Mouse (Mus musculus) kidney, embryonic 16.5 days (tissue): Measurements from ENCODE around the gene Secisbp2. TPM values are rescaled to one million over a fixed set of nuclear protein-coding genes. Genes with fewer than 3 reads are reported as not detected.

Experiments used
- ATAC-seq: fragments of 200-750 bp; cut with Nextera tagmentation; 2 replicates; pipeline ENCODE4 v1.8.0; 2017; ENCODE audit warnings: moderate TSS enrichment; ENCODE audit not compliant: low FRiP score, low TSS enrichment
- H3K27ac ChIP-seq: fragments of 300-500 bp; sonication (generic); 2 replicates; pipeline ENCODE4 v1.5.1; 2014; ENCODE audit warnings: low read length
- H3K27me3 ChIP-seq: fragments of 300-500 bp; sonication (generic); 2 replicates; pipeline ENCODE4 v1.6.1; 2014; ENCODE audit warnings: low read length, control low read depth, mixed read lengths; ENCODE audit not compliant: insufficient read depth
- H3K36me3 ChIP-seq: fragments of 300-500 bp; sonication (generic); 2 replicates; pipeline ENCODE4 v1.6.1; 2014; ENCODE audit warnings: low read length, control low read depth, mixed read lengths; ENCODE audit not compliant: insufficient read depth
- H3K4me1 ChIP-seq: fragments of 300-500 bp; sonication (generic); 2 replicates; pipeline ENCODE4 v1.6.1; 2014; ENCODE audit warnings: low read length, control low read depth, mixed read lengths; ENCODE audit not compliant: insufficient read depth
- H3K4me2 ChIP-seq: fragments of 300-500 bp; sonication (generic); replicated peaks from 2 replicates; pipeline ENCODE4 v1.6.1; 2014; ENCODE audit warnings: low read depth, low read length
- H3K4me3 ChIP-seq: fragments of 300-500 bp; sonication (generic); 2 replicates; pipeline ENCODE4 v1.5.1; 2014; ENCODE audit warnings: mild to moderate bottlenecking, low read length
- H3K9ac ChIP-seq: fragments of 300-500 bp; sonication (generic); replicated peaks from 2 replicates; pipeline ENCODE4 v1.6.1; 2014; ENCODE audit warnings: low read length
- H3K9me3 ChIP-seq: fragments of 300-500 bp; sonication (generic); 2 replicates; pipeline ENCODE4 v1.6.1; 2016; ENCODE audit warnings: low read length, control low read depth
- WGBS: fragments of 180-500 bp; shearing (Covaris S2); extraction: QIAGEN DNeasy Blood & Tissue Kit; methylation state at CpG from one replicate; pipeline ENCODE4 v1.1.7; 2014; 5-methylcytosine and 5-hydroxymethylcytosine counted together
- polyA plus RNA-seq: library from polyadenylated mRNA; unstranded; fragments of >200 nt; fragmentation: Nextera tagmentation; extraction: Ambion mirVana; gene quantifications from 2 replicates; pipeline ENCODE4 v1.2.1, GENCODE M21; 2015

Gene Secisbp2
- polyA plus RNA-seq, 1 experiment from 2014 or later: 32.9 TPM

DNA sequence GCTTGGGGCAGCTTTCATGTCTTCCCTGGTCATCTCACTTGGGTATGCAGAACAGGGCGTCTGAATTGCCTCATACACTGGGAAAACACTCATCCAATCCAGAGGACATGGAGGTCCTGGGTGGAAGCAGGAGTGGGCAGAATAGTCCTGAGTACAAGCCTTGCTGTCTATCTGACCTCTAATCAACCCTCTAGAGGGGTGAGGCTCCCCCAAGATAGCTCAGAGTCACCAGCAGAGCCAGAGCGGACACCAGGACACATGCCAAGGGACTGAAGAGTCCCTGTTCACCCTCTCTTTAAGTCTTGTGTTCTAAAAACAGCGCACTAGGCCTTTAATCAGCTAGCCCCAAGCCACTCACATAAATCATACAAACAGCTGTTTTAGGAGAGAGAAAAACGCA, 46.4 kb downstream of the Secisbp2 start:
- Histone ChIP-seq H3K36me3 (peaks cover 11% of the 10 kb centered on the region; the same call in 1 of the 2 replicates), H3K9me3 (no peaks in the 10 kb centered on the region), H3K27ac (no peak overlapping the region), H3K4me2 (no peak overlapping the region), H3K9ac (no peak overlapping the region), H3K4me1 (no peaks in the 10 kb centered on the region), H3K27me3 (no peaks in the 10 kb centered on the region), H3K4me3 (no peak overlapping the region)
- WGBS: 55% methylated on average over 4 of the region's 4 CpGs
- ATAC-seq: no peak

DNA sequence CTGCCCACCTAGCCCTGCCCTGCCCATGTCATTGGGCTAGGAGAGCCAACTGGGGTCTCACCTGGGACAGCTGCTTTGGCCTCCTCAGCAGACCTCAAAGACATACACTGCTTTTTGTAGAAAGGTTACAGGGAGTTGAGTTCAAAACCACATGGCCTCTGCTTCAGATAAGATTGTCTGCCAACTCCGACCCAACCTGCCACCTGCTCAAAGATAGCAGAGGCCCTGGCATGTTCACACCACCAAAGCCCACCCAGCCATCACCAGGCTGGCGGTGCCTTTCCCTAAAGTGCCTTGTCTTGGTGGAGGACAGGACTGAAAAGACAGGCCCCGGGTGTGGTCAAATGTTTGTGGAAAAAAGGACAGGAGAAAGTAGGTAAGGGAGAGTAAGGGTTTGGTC, 46.8 kb downstream of the Secisbp2 start:
- WGBS: 86% methylated on average over 3 of the region's 3 CpGs
- H3K4me2 ChIP-seq: no peak overlapping the region
- H3K27me3 ChIP-seq: no peaks in the 10 kb centered on the region
- no peak overlapping the region for H3K9ac ChIP-seq
- no peak overlapping the region for H3K4me3 ChIP-seq
- H3K9me3 ChIP-seq: no peaks in the 10 kb centered on the region
- no peaks in the 10 kb centered on the region for H3K4me1 ChIP-seq
- ATAC-seq: no peak
- peaks cover 13% of the 10 kb centered on the region; the same call in 1 of the 2 replicates for H3K36me3 ChIP-seq
- no peak overlapping the region for H3K27ac ChIP-seq

DNA sequence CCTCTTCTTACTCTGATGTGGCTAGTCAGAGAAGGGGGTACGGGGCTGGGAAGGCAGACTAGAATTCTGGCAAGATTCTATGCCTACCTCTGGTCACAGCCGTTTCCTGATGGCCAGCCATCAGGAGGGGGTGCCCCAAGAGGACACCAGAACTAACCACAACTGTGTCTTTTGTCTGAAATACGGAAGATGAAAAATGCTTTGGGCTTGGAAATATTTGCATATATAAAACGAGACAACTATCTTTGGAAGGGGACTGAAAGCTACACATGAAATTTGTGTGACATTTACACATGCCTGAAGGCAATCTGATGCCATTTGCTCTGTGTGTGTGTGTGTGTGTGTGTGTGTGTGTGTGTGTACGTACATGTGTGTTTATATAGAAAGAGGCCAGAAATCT, 52.4 kb downstream of the Secisbp2 start:
- H3K27me3 ChIP-seq: no peaks in the 10 kb centered on the region
- WGBS: 84% methylated on average over 5 of the region's 5 CpGs
- no peak overlapping the region for H3K4me2 ChIP-seq
- ATAC-seq: no peak
- no peak overlapping the region for H3K4me3 ChIP-seq
- H3K9me3 ChIP-seq: no peaks in the 10 kb centered on the region
- peaks cover 13% of the 10 kb centered on the region for H3K36me3 ChIP-seq
- peaks cover 9% of the 10 kb centered on the region for H3K4me1 ChIP-seq
- H3K27ac ChIP-seq: no peak overlapping the region
- H3K9ac ChIP-seq: no peak overlapping the region

DNA sequence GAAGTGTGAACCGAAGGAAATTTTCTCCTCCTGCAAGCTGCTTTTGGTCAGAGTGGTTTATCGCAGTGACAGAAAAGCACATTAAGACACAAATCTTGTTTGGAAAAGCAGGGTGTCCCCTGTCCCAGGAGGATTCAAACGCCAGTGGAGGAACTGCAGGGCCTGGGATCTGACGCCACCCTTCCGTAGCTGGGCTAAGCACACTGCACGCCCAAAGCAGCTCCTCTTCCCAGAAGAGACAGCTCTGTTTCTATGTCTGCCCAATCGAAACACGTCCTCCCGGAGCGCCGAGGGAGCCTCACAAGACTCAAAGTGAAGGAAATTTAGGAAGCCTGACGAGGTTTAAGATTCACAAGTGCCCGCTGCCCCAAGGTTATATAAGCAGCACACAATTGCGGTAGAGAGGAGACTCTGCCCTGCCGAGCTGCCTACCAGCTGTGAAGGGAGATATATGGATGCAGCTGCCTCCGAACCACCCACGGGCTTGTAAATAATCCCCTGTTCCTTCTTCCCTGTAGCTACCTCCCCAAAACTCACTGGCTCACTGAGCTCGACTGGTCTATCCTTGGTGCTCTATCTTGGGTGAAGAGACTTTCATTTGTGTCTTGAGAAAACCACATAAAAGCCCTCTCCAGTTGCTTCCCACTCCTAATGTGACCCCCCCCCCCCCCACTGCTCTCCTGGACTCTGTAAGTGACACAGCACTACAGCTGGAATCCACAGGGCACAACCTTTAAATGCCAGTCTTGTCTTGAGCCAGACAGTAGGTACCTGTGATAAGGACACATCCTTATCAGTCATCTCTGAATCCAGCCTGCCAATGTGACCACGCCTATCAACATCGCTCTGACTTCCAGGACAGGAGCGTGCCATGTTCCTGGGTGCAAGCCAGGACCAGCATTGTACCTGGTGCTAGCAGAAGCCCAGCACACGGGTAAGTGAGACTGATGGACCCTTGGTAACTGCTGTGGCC, 54.7 kb downstream of the Secisbp2 start:
- H3K4me2 ChIP-seq: peak overlapping the region; percentile 40
- no peaks in the 10 kb centered on the region for H3K9me3 ChIP-seq
- WGBS: 35% methylated on average over 22 of the region's 22 CpGs
- peak; percentile 76 for ATAC-seq
- H3K27ac ChIP-seq: no peak overlapping the region
- no peaks in the 10 kb centered on the region for H3K27me3 ChIP-seq
- H3K4me3 ChIP-seq: no peak overlapping the region
- H3K4me1 ChIP-seq: peaks cover 9% of the 10 kb centered on the region
- H3K36me3 ChIP-seq: peaks cover 17% of the 10 kb centered on the region
- H3K9ac ChIP-seq: 0 out of 2 replicates have a peak overlapping the region, but pooled peaks have one; percentile 9

DNA sequence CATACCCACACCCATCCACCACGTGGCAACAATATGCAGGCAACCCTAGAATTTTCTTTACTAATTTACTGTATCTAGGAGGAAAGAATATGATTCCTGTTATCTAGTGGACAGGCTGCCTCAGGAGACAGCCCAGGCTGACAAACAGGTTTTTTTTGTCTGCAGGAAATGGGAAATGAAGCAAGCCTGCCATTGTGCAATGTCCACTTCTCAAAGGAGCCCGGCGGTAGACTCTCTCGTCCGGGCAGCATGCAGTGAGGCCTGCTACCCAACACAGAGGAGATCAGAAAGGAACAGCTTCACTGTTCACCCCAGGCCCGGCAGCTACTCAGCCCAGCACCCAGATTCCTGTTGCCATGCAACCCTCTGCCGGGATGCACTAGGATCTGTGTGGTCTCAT, 59.2 kb downstream of the Secisbp2 start:
- Histone ChIP-seq H3K4me2 (no peak overlapping the region), H3K36me3 (peaks cover 20% of the 10 kb centered on the region; the same call in 1 of the 2 replicates), H3K27me3 (no peaks in the 10 kb centered on the region), H3K9ac (no peak overlapping the region), H3K9me3 (no peaks in the 10 kb centered on the region), H3K27ac (no peak overlapping the region), H3K4me3 (no peak overlapping the region), H3K4me1 (peaks cover 9% of the 10 kb centered on the region)
- WGBS: 71% methylated on average over 7 of the region's 7 CpGs
- ATAC-seq: no peak

DNA sequence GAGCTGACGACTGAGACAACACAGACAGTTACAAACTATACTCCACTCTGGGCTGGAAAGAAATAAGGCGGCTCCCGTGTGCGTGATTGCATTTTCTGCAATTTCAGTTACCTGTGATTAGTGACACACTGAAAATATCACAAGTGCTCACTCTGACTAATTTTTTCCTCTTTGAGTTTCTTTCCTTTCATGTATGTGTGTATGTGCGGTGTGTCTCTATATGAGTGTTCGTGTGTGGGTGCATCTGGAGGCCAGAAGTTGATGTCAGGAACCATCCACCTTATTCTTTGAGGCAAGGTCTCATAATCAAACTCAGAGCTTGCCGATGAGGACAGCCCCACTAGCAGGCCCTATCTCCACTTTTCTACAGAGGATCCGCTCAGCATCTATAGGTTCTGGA, 60.5 kb downstream of the Secisbp2 start:
- Histone ChIP-seq H3K9ac (no peak overlapping the region), H3K9me3 (no peaks in the 10 kb centered on the region), H3K4me1 (no peaks in the 10 kb centered on the region), H3K27me3 (no peaks in the 10 kb centered on the region), H3K4me2 (no peak overlapping the region), H3K27ac (no peak overlapping the region), H3K36me3 (peaks cover 20% of the 10 kb centered on the region; the same call in 1 of the 2 replicates), H3K4me3 (no peak overlapping the region)
- no peak for ATAC-seq
- WGBS: 93% methylated on average over 8 of the region's 8 CpGs

DNA sequence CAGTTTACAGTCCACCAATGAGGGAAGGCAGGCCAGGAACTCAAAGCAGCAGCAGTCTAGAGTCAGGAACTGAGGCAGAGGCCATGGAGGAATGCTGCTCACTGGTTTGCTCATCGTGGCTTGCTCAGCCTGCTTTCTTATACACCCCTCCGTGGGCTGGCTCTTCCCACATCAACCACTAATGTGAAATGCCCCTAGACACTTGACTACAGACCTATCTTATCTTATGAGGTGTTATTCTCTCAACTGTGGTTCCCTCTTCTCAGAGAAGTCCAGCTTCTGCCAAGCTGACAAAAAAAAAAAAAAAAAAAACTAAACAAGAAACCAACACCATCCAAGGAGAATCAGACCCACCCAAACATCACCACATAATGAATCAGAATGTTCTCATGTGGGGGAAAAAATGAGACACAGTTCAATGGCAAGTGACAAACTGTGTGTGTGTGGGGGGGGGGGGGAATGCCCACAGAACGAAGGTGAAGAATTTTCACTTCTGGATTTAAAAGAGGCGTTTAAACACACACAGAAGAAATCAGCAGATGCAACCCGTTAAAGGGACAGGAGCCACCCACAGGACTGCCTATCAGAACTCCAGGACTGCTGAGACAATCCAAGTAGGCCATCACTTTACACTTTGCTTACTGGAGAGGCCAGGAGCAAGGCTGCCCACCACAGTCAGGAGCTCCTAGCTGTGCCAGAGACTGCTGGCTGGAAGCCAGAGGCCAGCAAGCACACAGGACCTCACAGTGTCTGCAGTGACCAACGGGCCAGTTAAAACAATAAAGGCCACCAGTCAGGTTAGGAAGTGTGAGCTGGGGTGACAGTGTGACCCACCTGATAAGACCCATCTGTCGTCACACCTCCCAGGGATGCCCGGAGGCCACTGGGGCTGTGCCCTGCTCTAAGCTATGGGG, 65.1 kb downstream of the Secisbp2 start:
- Histone ChIP-seq H3K27me3 (no peaks in the 10 kb centered on the region), H3K36me3 (peaks cover 25% of the 10 kb centered on the region), H3K4me1 (no peaks in the 10 kb centered on the region), H3K9ac (no peak overlapping the region), H3K9me3 (peaks cover 3% of the 10 kb centered on the region; the same call in 1 of the 2 replicates), H3K27ac (no peak overlapping the region), H3K4me2 (no peak overlapping the region), H3K4me3 (no peak overlapping the region)
- WGBS: 57% methylated on average over 8 of the region's 8 CpGs
- ATAC-seq: no peak

DNA sequence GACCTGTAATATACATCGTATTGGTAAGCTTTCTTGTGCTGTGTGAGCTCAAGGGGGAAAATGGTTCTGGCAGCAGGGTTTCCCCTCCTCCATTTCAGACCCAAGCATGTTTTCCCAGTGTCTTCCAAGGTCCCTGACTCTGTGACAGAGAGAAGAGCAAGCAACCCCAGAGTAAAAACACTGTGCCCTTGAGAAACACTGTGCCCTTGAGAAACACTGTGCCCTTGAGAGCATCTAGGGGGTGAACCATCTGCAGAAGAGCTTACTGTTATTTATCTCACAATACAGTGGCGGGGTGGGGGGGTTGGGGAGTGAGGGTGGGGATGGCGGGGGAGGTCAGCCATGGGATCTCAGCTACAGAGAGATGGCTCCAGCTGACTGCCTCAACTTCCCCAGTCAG, 67.8 kb downstream of the Secisbp2 start:
- peaks cover 3% of the 10 kb centered on the region; the same call in 1 of the 2 replicates for H3K9me3 ChIP-seq
- H3K9ac ChIP-seq: no peak overlapping the region
- ATAC-seq: no peak
- H3K27ac ChIP-seq: no peak overlapping the region
- no peak overlapping the region for H3K4me2 ChIP-seq
- no peaks in the 10 kb centered on the region for H3K4me1 ChIP-seq
- H3K4me3 ChIP-seq: no peak overlapping the region
- 91% methylated on average over 3 of the region's 3 CpGs for WGBS
- H3K27me3 ChIP-seq: no peaks in the 10 kb centered on the region
- H3K36me3 ChIP-seq: peaks cover 21% of the 10 kb centered on the region

DNA sequence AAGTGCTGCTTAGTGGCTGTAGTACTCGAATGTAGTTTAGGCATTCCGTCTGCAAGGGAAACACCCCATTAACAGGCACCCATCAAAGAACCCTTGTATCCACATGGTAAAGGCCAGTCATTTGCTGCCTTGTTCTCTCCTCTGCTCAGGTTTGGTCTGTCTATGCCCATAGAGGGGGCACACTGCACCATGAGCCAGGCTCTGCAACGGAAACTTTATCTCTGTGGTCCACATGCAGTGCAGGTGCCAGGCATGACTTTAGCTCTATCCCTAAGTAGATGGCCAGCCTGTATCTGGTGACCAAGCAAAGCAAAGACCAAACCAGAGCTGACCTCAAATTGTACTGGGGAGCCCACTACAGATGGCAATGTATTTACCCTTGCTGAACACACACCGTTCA, 69.1 kb downstream of the Secisbp2 start:
- Histone ChIP-seq H3K9ac (no peak overlapping the region), H3K27me3 (no peaks in the 10 kb centered on the region), H3K4me2 (no peak overlapping the region), H3K4me3 (no peak overlapping the region), H3K4me1 (no peaks in the 10 kb centered on the region), H3K27ac (no peak overlapping the region), H3K36me3 (peaks cover 18% of the 10 kb centered on the region), H3K9me3 (peaks cover 3% of the 10 kb centered on the region; the same call in 1 of the 2 replicates)
- no peak for ATAC-seq
- WGBS: 93% methylated on average over 4 of the region's 4 CpGs
